Mouse (Mus musculus) lung, adult 2 months (tissue): ENCODE data around the gene Tcf7.

Experiments used
- CTCF ChIP-seq: fragments of 200-500 bp; IDR thresholded peaks from 2 replicates; pipeline ENCODE4 v1.5.1; 2011; ENCODE audit warnings: mild to moderate bottlenecking, low read length, control low read depth; ENCODE audit not compliant: insufficient read depth
- POLR2A ChIP-seq: fragments of 200-500 bp; IDR thresholded peaks from 2 replicates; pipeline ENCODE4 v1.6.1; 2011; ENCODE audit warnings: low read depth, mild to moderate bottlenecking, control low read depth, low read length, borderline replicate concordance; ENCODE audit errors: extremely low read depth

GRCm38 (mm10) chr11:52274456-52275112 is 8.2 kb downstream of the Tcf7 start:
- TF ChIP-seq CTCF = no peak
- TF ChIP-seq POLR2A = 0 out of 2 replicates have a peak, but pooled peaks have one; percentile 6
